Mouse (Mus musculus): ENCODE results near the gene Dyrk1a. TPM values are rescaled to one million over a fixed set of nuclear protein-coding genes. Genes with fewer than 3 reads are reported as not detected.

The Dyrk1a gene
- total RNA-seq, 2 experiments from 2014 or later: 68.7 to 77.0 TPM

GRCm38 (mm10) chr16:94590214-94590613 is 20.4 kb downstream of the Dyrk1a start:
- DNase-seq: no peak

DNA sequence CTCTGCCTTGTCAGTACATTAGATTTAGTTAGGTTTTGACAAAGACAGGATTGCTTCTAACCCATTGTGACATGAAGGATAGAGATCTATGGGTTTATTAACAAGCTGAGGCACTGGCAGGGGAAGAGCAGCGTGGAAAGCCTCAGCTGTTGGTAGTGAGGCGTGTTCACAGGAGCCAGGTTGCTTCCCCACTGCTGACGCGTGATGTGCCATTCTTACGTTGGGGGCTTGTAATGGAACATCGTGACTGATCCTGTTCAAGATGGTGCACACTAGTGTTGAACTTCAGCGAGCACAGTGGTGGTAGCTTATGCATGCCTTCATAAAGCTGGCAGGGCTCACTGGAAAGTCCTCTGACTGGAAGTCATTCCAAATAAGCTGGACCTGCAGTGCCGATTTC is 21.2 kb downstream of the Dyrk1a start:
- DNase-seq: no peak

DNA sequence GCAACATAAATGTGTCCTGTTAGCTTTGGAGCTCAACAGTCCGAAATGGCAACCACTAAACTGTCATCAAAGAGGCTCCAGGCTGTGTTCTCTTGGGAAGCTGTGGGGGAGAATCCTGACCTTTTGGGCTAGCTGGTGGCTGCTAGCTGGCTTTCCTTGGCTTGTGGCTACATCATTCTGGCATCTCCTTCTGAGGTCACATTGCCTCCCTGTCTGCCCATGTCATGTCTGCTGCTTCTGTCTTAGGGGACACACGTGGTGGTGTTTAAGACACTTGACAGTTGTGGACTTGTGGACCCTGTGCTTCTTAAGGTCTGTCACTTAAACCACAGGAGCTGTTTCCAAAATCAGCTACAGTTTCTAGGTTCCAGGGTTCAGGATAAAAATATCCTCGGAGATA is 21.7 kb downstream of the Dyrk1a start:
- DNase-seq: no peak

DNA sequence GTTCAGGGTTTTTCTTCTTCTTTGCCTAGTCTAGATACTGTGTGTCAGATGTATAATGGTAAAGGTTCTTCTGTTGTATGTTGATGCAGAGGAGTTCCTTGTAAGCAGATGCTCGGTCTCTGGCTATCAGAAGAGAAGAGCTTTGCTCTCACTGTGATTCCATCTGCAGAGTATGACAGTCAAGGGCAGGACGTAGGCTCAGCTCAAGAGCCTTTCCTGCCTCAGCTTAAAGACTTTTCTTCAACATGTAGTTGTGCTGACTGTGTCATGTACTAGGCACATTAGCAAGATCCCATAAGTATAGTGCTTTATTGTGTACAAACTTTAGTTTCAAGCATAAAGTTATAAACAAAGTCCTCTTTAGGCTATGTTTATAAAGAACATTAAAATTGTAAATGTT is 26.8 kb downstream of the Dyrk1a start:
- DNase-seq: no peak

DNA sequence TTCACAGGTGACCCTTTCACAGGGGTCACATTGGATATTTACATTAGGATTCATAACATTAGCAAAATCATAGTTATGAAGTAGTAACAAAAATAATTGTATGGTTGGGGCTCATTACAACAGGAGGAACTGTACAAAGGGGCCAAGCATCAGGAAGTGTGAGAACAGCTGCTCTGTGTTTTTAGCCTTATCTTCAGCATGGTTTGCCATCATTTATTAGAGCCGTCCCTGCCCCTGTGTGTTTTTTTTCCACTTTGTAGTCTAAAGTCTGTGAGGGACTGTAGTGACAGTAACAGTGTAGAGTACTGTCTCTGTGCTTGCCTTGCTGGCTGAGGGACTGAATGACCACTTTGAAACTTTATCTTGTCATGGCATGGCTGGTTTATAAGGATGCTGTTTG is 27.8 kb downstream of the Dyrk1a start:
- DNase-seq: no peak

GRCm38 (mm10) chr16:94599977-94600724 is 30.3 kb downstream of the Dyrk1a start:
- DNase-seq: no peak

DNA sequence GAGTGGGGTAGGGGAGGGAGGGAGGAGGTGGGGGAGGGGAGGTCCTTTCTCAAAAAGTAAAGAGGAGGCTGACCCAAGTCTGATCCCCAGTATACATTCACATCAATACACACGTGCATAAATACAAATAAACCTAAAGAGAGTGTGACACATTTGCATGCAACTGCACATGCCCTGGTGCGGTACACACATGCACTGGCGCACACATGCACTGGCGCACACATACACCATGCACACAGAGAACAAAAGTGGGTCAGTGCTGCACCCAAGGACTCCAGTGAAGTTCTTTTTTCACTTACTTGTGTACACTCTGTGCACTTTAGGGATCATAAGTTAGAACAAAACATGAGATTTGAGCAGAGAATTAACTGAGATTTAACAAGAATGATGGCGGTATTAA is 31.3 kb downstream of the Dyrk1a start:
- no peak for DNase-seq

- DNase-seq: peak; percentile 74 to 79
Observed at GRCm38 (mm10) chr16:94601540-94601953, 31.7 kb downstream of the Dyrk1a start.

GRCm38 (mm10) chr16:94602188-94602587 is 32.4 kb downstream of the Dyrk1a start:
- DNase-seq: no peak

- no peak for DNase-seq
Observed at GRCm38 (mm10) chr16:94602730-94603129, 32.9 kb downstream of the Dyrk1a start.

GRCm38 (mm10) chr16:94606169-94606568 is 36.4 kb downstream of the Dyrk1a start:
- DNase-seq: no peak

DNA sequence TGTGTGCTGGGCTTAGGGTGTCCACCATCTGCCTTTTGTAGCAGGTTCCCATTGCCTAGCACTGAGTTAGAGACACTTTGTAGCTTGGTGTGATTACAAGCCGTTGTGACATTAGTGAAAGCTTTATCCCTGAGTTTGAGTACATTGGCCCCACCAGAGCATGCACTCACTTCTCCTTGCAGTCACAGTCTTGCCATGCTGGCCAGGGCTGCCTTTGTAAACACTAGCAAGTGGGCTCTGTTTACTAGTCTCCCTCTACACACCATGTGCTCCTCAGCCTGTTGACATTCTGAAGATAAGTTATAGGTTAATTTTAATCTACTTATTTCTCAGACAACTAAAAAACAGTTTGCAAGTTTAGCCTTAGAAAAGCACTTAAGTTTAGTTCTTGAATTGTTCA is 37.7 kb downstream of the Dyrk1a start:
- no peak for DNase-seq

DNA sequence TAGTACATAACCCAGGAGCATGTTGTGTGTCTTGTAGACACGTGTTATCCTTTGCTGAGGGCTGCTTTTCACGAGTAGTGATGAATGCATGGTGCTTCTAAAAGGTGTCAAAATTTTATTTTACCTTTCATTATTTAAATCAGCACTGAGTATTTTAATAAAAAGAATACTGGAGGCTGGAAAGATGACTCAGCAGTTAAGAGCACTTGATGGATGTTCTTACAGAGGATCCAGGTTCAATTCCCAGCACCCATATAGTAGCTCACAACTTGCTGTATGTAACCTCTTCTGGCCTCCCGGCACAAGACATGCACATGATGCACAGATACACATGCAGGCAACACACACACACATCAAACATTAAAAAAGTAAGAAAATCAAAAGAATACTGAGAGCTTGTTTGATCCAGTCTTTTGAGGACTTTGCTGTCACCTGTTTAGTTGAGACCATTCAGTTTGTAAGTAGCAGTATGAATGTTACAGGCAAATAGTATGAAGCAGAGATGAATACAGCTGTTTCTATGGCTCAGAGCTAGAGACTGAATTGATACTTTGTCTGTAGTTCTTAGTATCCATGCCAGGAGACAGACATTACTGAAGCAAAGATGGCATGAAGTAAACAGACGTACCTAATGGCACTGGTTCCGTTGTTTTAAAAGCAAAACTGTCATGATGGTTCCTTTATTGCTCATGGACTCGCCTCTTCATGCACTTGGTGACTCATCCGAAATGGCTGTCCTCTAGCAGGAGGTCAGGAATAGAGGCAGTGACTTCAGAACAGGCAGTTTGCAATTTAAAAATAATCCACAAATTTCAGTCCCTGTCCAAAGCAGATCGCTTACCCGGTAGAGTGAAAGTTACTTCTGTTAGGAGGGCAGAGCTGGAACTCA is 39.1 kb downstream of the Dyrk1a start:
- peak; percentile 34 to 49 for DNase-seq

DNA sequence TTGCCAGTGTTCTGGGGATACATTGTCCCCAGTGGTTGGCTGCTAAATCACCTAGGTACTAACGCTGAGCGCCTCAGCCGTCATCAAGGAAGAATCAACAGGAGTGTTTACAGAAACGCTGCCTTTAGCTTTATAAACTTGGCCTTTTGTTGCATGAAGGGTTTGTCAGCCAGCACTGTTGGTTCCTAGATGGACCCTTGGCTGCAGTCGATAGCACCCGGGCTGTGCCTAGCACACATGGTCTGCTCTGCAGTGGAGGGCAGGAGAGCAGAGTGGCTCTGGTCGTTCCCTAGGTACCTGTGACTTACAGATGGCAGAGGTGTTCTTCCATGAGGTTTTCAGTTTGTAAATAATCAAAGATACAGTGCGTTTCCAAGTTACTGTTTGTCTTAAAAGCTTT is 42.8 kb downstream of the Dyrk1a start:
- DNase-seq: no peak

DNA sequence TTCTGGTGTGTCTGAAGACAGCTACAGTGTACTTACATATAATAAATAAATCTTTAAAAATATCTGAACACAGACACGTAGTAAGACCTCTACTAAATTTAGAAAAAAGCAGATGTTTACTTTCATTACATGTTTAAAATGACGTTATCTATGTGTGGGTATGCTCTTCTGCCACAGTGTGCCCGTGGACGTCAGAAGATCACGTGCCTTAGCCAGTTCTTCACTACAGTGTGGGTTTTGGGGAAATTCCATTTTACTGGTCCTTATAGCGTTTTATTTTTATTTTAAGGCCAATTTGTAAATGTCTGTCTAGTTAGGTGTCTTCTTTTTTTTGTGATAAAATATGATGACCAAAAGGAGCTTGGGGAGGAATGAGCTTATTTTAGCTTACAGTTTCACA is 47.4 kb downstream of the Dyrk1a start:
- no peak for DNase-seq

DNA sequence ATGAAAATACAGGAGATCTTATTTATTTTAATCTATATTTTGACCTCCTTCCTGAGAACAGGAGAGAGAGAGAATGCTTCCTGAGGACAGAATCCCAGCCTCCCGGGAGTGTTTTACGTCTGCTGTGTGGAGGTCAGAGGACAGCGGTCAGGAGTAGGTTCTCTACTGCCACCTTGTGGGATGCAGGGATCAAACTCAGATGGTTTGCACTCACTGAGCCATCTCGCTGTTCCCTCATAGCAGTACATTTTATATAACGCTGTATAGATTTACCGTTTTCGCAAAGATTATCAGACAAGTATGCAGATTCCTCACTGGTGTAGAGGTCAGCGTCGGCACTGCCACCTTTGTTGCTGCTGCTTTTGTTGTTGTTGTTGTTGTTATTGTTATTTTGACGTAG is 48.7 kb downstream of the Dyrk1a start:
- DNase-seq: peak; percentile 67 to 77

DNA sequence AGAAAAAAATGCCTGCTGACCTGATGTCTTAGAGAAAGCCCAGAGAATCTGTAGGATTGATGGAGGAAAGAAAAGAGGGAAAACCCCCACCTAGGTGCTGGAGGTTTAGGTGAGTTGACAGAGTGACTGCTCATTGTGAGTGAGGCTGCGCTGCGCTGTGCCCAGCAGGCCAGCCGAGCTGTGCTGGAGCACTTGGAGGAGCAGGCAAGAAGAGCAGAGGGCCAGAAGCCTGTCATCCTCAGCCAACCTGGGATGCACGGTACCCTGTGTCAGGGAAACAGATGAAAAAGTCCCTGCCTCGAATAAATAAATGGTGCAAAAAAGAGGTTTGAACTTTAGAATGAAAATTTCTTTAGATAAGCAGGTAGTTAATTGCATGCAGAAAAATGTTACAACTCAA is 49.5 kb downstream of the Dyrk1a start:
- DNase-seq: no peak

GRCm38 (mm10) chr16:94624871-94625270 is 55.1 kb downstream of the Dyrk1a start:
- DNase-seq: peak; percentile 64 to 81

DNA sequence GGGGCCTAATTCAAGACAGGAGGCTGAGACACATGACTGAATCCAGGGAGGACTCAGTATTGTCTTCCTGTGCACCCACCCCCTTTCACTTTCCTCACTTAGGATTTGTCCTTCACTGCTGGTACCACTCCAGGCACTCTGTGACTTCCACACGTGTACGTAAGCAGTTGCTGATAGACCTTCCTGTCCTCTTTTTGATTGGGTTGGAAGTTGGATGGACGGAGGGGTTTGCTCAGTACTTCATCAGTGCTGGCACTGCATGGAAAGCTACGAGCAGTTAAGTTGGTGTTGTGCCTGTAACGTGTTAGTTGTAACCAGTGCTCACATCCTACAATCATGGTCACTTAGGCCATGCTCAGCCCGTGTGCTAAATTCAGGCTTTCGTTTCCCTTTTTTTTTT is 55.8 kb downstream of the Dyrk1a start:
- DNase-seq: peak; percentile 39 to 49

DNA sequence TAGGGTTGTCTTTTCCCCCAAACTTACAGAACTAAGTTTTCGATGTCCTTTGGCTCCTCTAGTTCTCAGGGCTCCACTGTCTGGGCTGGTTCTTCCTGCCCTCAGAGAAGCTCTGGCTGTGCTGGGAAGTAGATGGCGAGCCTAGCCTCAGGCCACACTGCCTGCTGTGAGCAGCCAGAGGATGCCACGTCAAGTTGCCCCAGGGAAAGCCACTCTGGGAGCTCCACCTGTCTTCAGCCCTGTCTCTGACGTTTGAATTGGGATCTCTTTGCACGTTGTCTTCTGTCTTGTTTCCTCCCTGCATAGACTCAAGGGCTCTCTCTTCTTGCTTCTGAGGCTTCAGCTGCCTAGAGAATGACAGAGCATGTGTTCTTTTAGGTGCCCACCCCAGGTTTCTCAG is 57.9 kb downstream of the Dyrk1a start:
- DNase-seq: no peak

- DNase-seq: no peak
Observed at GRCm38 (mm10) chr16:94628976-94629729, 59.3 kb downstream of the Dyrk1a start.

GRCm38 (mm10) chr16:94631984-94632383 is 62.2 kb downstream of the Dyrk1a start:
- DNase-seq: peak; percentile 37 to 55
